Mouse (Mus musculus): Measurements from ENCODE around the gene Sdk2. TPM values are rescaled to one million over a fixed set of nuclear protein-coding genes. Genes with fewer than 3 reads are reported as not detected.

Gene Sdk2
- total and polyA plus RNA-seq, 3 experiments, result 0.13 TPM; not detected in 2

DNA sequence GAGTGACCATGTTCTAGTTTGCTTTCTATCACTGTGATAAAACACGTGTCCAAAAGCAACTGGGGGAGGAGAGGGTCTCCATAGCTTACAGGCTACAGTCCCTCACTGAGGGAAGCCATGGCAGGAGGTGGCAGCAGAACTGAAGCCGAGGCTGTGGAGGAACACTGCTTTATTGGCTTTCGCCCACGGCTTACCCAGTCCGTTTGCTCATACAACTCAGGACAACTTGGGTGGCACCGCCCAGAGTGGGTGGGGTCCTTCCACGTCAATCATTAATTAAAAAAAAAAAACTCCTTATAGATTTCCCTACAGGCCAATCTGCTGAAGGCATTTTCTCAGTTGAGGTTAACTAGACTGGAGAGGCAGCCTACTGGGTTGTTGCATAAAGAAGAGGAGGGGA, 133.9 kb downstream of the Sdk2 start:
- Histone ChIP-seq H3K27ac (ENCODE audit: control insufficient read depth, low read depth, low read length) (no peak overlapping the region), H3K4me1 (ENCODE audit: control insufficient read depth in 1 of 2, insufficient read depth in 2 of 2, low read length in 2 of 2) (no peaks in the 10 kb centered on the region), H3K27me3 (ENCODE audit: control insufficient read depth in 1 of 2, insufficient read depth in 2 of 2, low read length in 2 of 2) (no peaks in the 10 kb centered on the region), H3K9ac (ENCODE audit: control insufficient read depth, low read depth, low read length, poor library complexity, severe bottlenecking) (no peak overlapping the region), H3K4me3 (ENCODE audit: control insufficient read depth in 1 of 2, insufficient read depth in 1 of 2, low read depth in 2 of 2, low read length in 2 of 2) (no peak overlapping the region), H3K9me3 (replicated peaks; ENCODE audit: insufficient read depth, low read length) (no peaks in the 10 kb centered on the region), H3K36me3 (ENCODE audit: control insufficient read depth in 1 of 2, insufficient read depth in 2 of 2, low read length in 2 of 2) (no peaks in the 10 kb centered on the region), H3K79me2 (ENCODE audit: control insufficient read depth, insufficient read depth, low read length, poor library complexity) (no peaks in the 10 kb centered on the region)
- no peak for TF ChIP-seq USF1 (IDR thresholded peaks at IDR 0.05; ENCODE audit: low read depth, low read length)
- TF ChIP-seq JUND (IDR thresholded peaks at IDR 0.05; ENCODE audit: low read depth, low read length), result no peak
- TF ChIP-seq TCF12 (IDR thresholded peaks at IDR 0.05; ENCODE audit: low read depth, low read length), result no peak
- no peak for TF ChIP-seq NELFE (IDR thresholded peaks at IDR 0.05; ENCODE audit: low read depth, low read length)
- TF ChIP-seq MAZ (IDR thresholded peaks at IDR 0.05; ENCODE audit: low read depth, low read length), result no peak
- TF ChIP-seq ETS1 (IDR thresholded peaks at IDR 0.05; ENCODE audit: low read depth, low read length), result no peak
- no peak for TF ChIP-seq BHLHE40 (IDR thresholded peaks at IDR 0.05; ENCODE audit: borderline replicate concordance, low read depth, low read length)
- TF ChIP-seq CHD1 (IDR thresholded peaks at IDR 0.05; ENCODE audit: low read depth, low read length), result no peak
- DNase-seq (ENCODE audit: low read depth, low spot score), result no peak

DNA sequence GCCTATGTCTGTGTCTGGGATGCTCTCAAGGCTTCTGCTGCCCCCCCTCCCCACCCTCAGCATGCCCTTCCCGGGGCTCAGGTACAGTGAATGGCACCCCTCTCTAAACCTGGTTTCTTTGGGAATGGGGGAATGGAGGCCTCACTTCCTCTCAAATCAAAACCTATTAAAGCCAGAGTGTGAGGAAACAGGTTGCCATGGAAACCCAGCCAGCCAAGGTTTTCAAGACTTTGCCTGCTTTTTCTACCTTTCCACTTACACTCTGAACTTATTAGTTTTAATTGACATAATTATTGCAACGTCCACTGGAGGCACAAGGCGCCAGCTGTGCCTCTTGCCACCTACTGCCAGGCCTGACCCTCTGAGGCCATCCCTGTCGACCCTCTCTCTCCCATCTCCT, 135.1 kb downstream of the Sdk2 start:
- no peaks in the 10 kb centered on the region for H3K79me2 ChIP-seq (ENCODE audit: control insufficient read depth, insufficient read depth, low read length, poor library complexity)
- H3K27me3 ChIP-seq (ENCODE audit: control insufficient read depth in 1 of 2, insufficient read depth in 2 of 2, low read length in 2 of 2), result no peaks in the 10 kb centered on the region
- H3K9ac ChIP-seq (ENCODE audit: control insufficient read depth, low read depth, low read length, poor library complexity, severe bottlenecking), result no peak overlapping the region
- DNase-seq (ENCODE audit: low read depth, low spot score), result no peak
- H3K27ac ChIP-seq (ENCODE audit: control insufficient read depth, low read depth, low read length), result no peak overlapping the region
- no peaks in the 10 kb centered on the region for H3K9me3 ChIP-seq (replicated peaks; ENCODE audit: insufficient read depth, low read length)
- TF ChIP-seq SIN3A (IDR thresholded peaks at IDR 0.05; ENCODE audit: low read length) (no peak), ELF1 (IDR thresholded peaks at IDR 0.05; ENCODE audit: low read depth, low read length) (no peak), USF1 (IDR thresholded peaks at IDR 0.05; ENCODE audit: low read depth, low read length) (no peak), JUND (IDR thresholded peaks at IDR 0.05; ENCODE audit: low read depth, low read length) (no peak), CHD1 (IDR thresholded peaks at IDR 0.05; ENCODE audit: low read depth, low read length) (no peak), NRF1 (IDR thresholded peaks at IDR 0.05; ENCODE audit: insufficient read depth, low read depth, low read length, poor library complexity, severe bottlenecking) (no peak), TAL1 (IDR thresholded peaks at IDR 0.05; ENCODE audit: low read length) (no peak), ZNF384 (IDR thresholded peaks at IDR 0.05; ENCODE audit: low read depth, low read length) (no peak), POLR2AphosphoS2 (IDR thresholded peaks at IDR 0.05; ENCODE audit: low read length) (no peak), ZKSCAN1 (IDR thresholded peaks at IDR 0.05; ENCODE audit: low read depth, low read length) (no peak), RCOR1 (IDR thresholded peaks at IDR 0.05; ENCODE audit: low read depth, low read length) (no peak), ETS1 (IDR thresholded peaks at IDR 0.05; ENCODE audit: low read depth, low read length) (no peak), BHLHE40 (IDR thresholded peaks at IDR 0.05; ENCODE audit: borderline replicate concordance, low read depth, low read length) (no peak), POLR2AphosphoS5 (IDR thresholded peaks at IDR 0.05; ENCODE audit: borderline replicate concordance, low read depth, low read length) (no peak), GATA1 (IDR thresholded peaks at IDR 0.05; ENCODE audit: low read depth, low read length) (no peak), POLR2A (IDR thresholded peaks at IDR 0.05; ENCODE audit: control insufficient read depth in 1 of 2, insufficient read depth in 1 of 2, low read depth in 1 of 2, low read length in 2 of 2, poor library complexity in 1 of 2) (no peak)
- no peaks in the 10 kb centered on the region for H3K4me1 ChIP-seq (ENCODE audit: control insufficient read depth in 1 of 2, insufficient read depth in 2 of 2, low read length in 2 of 2)
- H3K4me3 ChIP-seq (ENCODE audit: control insufficient read depth in 1 of 2, insufficient read depth in 1 of 2, low read depth in 2 of 2, low read length in 2 of 2), result no peak overlapping the region
- no peaks in the 10 kb centered on the region for H3K36me3 ChIP-seq (ENCODE audit: control insufficient read depth in 1 of 2, insufficient read depth in 2 of 2, low read length in 2 of 2)
